Mouse (Mus musculus): Measurements from ENCODE around the gene Gm26602.

Gene Gm26602

DNA sequence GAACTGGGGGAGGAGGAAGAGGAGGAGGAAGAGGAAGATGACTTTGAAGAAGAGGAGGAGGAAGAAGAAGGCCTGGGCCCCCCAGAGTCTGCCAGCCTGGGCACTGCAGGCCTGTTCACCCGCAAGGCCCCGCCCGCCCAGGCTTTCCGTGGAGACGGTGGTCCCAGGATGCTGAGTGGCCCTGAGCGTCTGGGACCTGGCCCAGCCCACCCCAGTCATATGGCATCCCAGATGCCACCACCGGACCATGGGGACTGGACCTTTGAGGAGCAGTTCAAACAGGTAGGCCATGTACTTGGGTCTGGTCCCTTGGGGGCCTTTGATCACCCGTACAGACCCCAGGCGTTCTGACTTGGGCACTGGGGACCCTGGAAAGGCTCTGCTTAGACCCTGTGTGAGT lies 21.1 kb downstream of the Gm26602 start:
- no peak for DNase-seq (ENCODE audit: extremely low read depth, low read depth)

DNA sequence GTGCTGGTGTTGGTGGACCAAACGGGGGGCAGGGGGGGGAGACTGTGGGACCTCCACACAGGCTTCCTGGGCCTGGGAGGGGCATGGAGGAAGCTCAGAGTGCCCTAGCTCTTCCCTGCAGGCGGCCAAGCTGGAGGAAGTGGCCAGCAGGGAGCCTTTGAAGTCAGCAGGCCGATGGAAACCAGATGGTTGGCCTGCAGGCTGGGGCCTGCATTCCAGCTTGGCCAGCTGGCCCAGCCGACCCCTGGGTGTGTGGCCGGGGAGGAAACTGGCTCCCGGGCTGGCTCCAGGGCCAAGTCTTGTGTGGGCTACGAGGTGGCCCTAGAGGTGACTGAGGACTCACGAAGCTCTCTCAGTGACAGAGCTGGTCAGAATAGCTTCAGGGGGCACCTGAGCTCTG lies 22.1 kb downstream of the Gm26602 start:
- DNase-seq (ENCODE audit: extremely low read depth, low read depth) = no peak

DNA sequence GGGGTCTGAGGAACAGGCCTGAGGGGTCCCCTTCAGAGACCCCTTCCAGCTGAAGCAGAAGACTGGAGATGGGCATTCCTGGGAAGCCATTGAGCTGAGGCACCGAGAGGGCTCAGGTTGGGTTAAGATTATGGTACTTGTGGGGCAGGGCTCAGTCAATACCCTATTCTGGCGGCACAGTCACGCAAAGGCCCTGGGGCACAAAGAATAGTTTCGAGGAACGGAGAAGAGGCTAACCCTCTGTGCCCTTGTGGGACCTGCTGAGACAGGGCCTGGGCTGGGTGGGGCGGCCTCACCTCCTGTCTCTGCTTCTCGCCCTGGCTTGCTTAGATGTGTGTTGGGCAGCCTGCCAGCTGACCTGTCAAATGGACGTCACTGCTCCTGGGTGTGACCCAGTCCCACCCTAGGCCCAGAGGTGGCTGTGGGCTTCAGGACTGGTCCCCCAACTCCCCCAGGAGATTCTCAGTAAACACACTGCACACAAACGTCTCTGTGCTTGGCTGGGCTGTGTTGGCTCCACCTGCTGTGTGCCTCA lies 22.6 kb downstream of the Gm26602 start:
- DNase-seq (ENCODE audit: extremely low read depth, low read depth) = no peak

DNA sequence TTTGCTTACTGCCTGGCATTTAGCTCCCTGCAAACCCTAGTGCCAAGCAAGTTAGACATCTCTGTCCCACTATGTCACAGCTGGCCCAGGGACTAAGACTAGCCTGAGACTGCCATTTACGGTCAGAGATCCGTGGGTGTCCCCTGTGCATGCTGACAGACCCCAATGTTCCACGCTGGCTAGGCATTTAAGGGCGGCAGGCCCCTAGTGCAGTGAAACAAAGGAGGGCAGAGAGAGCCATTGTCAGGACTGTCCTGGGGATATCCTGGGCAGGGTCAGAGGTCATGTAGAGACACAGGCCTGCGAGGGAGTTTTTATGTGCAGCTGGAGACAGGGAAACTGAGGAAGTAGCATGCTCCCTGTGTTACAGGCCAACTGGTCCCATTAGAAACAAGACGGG lies 23.2 kb downstream of the Gm26602 start:
- DNase-seq (ENCODE audit: extremely low read depth, low read depth) = no peak

DNA sequence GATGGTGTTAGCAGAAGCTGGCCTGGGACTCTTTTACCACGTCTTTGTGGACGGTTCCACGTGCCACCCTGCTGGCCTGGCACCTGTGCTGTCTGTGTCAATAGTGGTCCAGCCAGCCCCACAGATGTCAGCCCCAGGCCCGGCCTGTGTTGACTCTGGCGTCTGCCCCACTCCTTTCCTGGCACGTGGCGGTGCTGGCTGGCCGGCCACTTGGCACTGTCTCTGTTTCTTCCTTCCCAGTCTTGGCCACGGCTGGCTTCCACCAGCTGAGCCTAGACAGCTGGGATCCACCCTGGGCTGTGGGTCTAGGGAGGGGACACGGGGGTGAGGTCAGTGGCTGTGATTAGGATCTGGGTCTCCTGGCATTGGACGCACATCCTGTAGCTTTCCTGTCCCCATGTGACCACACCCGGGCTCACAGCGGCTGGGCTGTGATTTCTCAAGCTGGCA lies 23.6 kb downstream of the Gm26602 start:
- no peak for DNase-seq (ENCODE audit: extremely low read depth, low read depth)

DNA sequence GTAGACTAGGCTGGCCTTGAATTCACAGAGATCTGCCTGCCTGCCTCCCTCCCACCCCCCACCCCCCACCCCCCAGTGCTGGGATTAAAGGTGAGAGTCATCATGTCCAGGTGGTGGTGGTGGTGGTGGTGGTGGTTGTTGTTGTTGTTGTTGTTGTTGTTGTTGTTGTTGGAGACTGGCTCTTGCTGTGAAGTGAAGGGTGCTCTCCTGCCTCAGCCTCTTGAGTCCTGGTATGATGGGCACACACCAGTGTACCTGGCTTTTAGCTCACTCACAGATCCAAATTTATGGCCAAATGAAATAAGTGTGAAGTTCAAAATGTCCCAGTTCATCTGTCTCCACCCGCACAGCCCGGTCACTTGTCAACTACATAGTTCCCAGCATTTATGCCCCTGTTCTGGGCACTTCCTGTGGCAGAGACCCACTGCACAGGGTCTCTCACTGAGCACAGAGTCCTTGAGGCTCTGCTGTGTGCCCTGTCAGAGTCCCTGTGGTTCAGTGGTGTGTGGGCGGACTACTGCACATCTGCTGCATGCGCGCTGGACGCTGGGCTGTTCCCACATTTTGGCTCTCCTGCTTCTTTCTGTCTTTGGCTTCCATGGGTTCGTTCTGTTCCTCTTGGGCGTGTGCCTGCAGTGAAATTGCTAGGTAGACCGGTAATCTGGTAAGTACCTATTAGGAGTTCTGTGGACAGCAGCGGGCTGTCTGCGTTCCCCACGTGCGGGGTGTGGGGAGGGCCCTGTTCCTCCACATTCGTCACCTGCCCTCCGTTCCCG lies 24.3 kb downstream of the Gm26602 start:
- DNase-seq (ENCODE audit: extremely low read depth, low read depth) = no peak

DNA sequence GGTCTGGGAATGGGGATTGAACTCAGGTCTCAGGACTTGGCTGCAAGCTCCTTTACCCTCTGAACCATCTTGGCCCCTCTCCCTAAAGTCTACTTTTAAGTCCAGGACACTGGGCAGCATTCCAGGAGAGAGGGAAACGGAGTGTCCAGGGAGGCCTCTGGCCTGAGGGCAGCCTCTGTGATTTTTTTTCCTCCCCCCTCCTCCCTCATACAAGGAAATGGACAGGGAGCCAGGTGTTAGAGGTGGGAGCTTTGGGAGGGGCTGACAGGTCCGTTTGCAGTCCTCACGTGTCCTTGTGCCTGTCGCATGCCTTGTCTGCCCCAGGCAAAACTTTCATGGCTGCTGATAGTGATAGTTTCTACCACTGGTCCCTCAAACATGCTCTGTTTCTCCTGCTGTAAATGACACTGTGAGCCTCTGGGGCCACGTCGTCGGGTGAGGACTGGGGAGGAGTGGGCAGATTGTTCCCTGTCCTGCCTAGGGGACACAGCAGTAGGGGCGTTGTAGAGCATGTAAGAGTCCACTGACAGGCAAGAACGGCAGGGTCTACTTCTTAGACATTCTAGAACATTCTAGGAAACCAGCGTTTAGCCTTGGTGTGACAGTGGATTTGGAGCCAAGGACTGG lies 25.7 kb downstream of the Gm26602 start:
- no peak for DNase-seq (ENCODE audit: extremely low read depth, low read depth)

DNA sequence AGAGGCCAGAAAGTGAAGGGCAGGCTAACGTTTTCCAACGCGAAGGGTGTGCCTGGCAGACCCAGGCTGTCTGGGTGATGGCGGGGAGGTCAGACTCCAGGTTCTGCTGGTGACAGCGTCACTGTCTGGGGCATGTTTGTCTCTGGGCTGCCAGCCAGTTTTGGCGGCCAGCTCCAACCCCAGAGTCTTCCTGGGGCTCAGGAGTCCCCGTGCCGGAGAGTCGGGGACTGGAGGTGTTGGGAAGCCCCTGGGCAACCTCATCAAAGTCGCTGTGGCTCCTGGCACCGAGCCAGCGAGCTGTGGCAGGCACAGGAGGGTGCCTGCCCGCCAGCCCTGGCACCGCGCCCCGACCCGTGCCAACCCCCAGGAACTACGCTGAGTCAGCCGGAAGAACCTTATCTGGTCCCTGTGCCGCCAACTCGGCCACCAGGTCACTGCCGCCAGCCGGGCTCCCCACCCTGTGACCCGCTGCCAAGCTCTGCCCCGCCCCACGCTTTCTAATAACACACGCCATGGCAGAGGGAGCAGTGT lies 26.3 kb downstream of the Gm26602 start:
- DNase-seq (ENCODE audit: extremely low read depth, low read depth) = no peak

DNA sequence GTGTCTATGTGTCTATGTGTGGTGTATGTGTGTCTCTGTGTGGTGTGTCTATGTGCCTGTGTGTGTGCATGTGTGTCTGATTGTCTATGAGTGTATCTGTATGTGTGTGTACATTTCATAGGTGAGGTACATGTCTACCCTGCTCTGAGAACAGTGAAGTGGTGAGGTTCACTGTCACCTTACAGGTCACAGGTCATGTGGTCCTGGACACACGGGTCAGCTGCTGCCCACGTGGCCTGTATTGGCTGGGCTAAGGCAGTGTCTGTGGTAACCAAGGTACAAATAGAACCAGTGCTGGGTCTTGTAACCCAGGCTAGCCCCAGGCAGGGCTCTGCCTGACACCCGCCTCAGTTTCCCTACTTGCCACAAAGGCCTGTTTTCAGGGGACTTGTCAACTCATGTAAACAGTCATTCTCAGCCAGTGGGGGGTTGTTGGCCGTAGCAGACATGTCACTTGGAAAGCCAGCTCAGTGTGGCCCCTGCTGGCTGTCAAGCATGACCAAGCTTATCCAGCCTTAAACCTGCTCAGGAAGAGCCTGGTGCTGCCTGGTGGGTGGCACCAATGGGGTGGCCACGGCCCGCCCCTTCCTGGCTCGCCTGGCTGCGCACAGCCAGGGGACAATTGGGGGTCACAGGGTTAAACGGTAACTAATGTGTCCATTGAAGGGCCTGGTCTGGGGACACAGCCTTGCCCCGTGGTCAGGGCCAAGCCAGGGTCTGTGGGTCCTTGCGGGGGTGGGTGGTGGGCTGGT lies 27.3 kb downstream of the Gm26602 start:
- no peak for DNase-seq (ENCODE audit: extremely low read depth, low read depth)

DNA sequence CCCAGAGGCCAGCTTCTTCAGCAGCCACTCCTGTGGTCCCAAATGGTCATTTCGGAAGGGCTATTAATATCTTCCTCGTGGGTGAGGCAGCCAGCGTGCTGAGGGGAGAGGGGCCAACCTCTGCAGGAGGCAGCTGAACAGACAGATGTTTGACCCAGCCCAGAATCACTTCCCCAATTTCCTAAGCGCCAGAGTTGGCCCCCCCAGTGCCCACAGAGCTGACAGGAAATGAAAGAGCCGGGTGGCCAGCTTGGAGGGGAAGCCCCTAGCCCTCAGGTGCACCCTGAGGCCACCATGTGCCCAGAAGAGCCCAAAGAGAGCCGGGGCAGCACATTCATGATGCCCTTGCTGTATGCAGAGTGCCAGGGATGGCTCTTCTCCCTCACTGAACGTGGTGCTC lies 30.1 kb downstream of the Gm26602 start:
- DNase-seq (ENCODE audit: extremely low read depth, low read depth) = no peak

DNA sequence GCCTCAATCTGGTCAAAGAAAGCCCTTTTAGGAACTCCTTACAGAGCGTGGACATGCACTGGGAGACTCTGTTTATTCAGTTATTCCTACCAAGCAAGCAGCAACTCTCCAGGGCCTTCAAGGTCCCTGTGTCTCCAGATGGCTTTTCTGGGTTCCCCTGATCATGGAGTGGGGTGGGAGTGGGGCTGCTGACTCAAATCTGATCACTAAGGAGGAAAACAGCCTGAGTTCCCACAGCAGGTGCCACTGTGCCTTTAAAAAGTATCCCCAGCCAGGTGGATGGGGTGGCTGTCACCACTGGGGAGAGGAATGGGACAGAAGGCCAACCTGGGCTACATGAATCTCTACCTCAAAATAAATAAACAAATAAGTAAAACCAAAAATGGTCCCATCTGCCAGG lies 32.3 kb downstream of the Gm26602 start:
- no peak for DNase-seq (ENCODE audit: extremely low read depth, low read depth)

DNA sequence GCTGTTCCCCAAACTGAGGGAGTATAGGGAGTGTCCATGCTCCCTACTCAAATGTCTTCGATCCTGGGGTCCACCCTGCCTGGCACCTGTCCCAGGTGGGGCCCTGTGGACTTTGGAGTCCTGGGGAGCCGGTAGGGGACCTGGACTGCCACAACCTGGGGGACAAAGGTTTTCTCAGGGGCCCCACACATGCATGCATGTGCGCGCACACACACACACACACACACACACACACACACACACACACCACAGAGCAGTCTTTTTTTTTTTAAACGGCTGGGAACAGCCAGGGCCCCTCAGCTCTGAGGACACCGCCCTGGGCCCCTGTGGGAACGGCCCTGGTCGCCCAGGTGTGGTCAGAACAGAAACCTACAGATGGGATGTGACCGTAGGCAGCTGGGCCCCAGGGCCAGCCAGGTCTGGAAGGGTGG lies 32.8 kb downstream of the Gm26602 start:
- DNase-seq (ENCODE audit: extremely low read depth, low read depth) = no peak

DNA sequence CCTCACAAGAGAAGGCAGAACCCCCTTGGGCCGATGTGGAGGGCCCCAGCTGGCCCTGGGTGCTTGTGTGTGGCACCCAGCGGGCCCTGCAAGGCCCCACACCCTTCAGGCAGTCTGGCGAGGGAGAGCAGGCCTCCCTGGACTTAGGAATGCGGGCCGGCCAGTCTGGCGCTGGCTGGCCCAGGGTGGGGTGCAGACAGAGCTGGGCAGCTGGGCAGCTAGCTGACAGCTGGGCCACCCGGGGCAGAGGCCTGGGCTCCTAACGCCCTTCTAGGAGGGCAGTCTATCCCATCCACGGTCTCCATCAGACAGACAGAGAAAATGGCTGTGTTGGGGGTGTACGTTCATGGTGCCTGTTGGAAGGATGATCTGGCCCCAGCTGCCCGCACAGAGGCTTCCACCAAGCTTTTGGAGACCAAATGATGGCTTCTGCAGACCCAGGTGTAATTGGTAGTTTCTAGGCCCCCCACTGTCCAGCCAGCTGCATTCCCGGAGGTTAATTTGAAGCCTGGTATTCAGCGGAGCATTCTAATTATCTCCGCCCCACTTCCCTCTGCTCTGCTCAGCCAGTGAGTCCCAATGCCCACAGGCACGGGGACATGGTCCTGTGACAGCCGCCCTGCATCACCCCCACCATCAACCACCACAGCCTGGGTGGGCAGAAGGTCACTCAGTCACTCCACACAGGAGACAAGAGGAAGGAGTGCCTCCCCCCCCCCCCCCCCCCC lies 35.0 kb downstream of the Gm26602 start:
- no peak for DNase-seq (ENCODE audit: extremely low read depth, low read depth)

DNA sequence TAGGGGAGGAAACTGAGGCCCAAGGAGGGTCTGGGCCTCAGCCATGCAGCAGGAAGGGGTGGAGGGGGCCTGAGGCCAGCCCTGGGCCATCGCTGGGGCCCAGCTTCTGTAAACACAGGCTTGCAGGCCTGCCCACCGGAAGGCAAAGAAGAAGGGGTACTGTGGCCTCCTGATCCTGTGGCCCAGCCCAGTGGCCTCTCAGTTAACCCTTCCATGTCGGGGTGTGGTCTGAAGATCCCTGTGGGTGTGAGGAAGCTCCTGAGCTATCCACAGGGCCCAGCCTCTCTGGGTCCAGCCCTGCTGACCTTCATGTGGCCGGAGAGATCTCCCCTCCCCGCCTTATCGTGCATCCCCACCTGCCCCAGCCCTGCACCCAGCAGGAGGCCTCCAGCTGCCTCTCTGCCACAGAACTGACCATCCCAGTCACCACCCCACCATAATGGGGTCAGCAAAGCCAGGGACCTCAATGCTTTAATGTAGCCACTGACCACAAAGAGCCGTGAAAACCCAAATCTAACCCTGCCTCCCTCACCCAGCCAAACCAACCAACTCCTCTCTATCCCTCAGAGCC lies 36.2 kb downstream of the Gm26602 start:
- DNase-seq (ENCODE audit: extremely low read depth, low read depth) = no peak

DNA sequence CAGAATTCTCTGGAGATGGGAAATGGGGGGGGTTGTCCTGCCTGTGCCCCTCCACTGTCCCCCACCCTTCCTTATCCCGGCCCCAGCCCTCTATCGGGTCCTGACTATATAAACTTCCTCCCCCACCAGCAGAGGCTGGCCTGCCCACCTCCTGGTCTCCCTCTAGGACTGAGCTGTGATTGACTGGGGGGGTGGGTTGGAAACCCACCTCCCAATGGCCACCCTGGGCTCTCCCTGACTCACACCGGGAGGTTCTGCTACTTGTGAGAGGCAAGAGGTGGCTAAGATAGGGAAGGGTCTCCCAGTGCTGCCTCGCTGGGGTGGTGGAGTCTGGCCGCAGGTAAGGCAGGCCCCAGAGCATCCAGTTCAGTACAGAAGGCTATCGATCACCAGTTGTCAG lies 36.8 kb downstream of the Gm26602 start:
- DNase-seq (ENCODE audit: extremely low read depth, low read depth) = no peak

DNA sequence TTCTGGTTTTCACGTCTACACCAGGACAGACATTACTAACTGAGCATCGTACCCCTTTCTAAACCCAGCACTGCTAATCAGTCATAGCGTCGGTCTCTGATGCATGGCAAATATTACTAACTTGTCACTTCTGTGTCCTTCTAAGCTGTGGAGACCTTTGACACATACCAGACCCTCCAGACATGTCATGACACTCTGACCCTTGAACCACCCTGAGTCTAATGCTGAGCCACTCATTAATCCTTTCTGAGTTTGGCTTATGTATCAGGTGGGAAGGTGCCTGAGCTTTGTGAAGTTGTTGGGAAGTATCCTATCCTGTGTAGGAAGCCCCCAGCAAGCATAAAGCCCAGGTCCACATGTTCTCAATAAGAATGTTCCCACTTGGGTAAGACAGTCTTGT lies 39.2 kb downstream of the Gm26602 start:
- no peak for DNase-seq (ENCODE audit: extremely low read depth, low read depth)

DNA sequence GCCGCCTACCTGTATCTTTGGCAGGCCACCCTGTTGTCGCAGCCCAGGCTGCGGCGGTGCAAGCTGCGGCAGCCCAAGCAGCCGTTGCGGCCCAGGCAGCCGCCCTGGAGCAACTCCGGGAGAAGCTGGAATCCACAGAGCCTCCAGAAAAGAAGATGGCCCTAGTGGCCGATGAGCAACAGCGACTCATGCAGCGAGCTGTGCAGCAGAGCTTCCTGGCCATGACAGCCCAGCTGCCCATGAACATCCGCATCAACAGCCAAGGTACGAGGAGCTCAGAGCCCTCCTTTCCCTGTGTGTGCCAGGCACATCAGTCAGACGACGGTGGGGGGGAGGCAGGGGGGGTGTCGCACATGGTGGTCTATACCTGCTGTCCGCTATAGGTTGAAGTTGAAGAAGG lies 40.0 kb downstream of the Gm26602 start:
- DNase-seq (ENCODE audit: extremely low read depth, low read depth) = no peak

DNA sequence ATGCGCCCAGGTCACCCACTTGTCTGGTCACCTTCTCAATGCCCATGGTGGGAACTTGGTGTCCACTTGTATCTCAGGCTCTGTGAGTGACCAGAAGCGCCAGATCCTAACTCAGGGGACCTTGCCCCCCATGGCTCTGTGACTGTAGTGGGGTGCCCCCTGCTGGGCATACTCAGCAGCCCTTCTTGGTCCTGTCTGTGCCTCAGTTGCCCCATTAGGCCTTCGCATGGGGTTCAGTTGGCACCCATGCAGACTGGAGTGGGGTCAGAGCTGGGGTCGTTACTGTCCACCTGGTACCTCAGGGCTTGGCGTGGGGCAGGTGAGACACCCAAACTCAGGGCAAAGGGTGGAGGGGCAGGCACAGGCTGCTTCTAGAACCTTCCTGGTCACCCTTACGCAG lies 43.3 kb downstream of the Gm26602 start:
- DNase-seq (ENCODE audit: extremely low read depth, low read depth) = no peak

DNA sequence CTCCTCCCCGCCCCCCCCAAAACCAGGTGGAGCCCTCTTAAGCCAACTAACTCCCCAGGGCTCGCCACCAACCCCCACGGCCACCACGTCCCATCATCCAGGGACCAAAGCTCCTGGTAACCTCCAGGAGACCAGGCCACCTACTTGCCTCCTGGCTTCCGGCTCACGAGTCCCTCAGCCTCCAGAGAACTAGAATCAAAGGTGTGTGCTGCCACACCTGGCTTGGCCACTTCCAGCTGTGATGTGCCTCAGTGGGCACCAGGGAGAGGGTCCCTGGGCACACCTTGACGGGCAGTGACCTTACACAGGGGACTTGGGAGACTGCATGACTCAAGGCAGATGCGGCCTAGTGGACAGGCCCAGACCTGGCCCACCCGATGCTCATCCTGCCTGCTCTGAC lies 45.0 kb downstream of the Gm26602 start:
- no peak for DNase-seq (ENCODE audit: extremely low read depth, low read depth)

DNA sequence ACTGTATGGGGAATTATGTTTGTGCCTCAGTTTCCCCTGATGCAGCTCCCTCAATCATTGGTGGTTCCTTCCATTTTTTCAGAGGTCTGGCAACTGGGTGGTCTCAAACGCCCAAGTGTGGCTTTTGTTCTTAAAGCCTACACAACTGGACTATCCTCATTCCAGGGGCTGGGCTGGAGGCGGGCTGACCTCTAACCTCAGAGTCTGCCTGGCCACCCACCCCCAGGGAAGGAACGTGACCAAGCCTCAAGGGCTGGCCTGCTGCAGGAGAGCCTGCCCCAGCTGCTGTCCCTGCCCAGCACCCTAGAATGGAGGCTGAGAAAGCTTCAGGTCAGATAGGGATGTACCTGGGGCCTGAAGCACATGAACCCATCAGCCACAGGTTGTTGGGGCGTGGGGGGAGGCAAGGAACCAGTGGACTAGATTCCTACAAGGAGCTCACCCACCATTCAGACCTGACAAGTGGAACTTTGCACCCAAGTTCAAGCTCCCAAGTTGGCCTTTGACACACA lies 46.0 kb downstream of the Gm26602 start:
- no peak for DNase-seq (ENCODE audit: extremely low read depth, low read depth)

Data from MEL-GATA-1-ER (cell line).